Mouse (Mus musculus): ENCODE measurements at regions not wholly inside any gene's neighbourhood (a gene's known extent, or its start where the extent isn't known, plus 50 kb on each side); places are given as distances from the start of the nearest gene placed in this dataset.

- no peaks in the 10 kb centered on the region for H3K27me3 ChIP-seq (ENCODE audit: control insufficient read depth, insufficient read depth, low read length)
- H3K4me3 ChIP-seq (ENCODE audit: low read depth, low read length), result no peak overlapping the region
- no peaks in the 10 kb centered on the region for H3K9me3 ChIP-seq (replicated peaks; ENCODE audit: control insufficient read depth, low read length)
- no peaks in the 10 kb centered on the region for H3K4me1 ChIP-seq (ENCODE audit: control insufficient read depth, insufficient read depth, low read length)
- H3K4me2 ChIP-seq (ENCODE audit: low read depth, low read length), result no peak overlapping the region
- no peak overlapping the region for H3K9ac ChIP-seq (replicated peaks; ENCODE audit: low read length)
- DNase-seq (ENCODE audit: low spot score), result no peak
- no peaks in the 10 kb centered on the region for H3K36me3 ChIP-seq (replicated peaks; ENCODE audit: control insufficient read depth, insufficient read depth, low read depth, low read length)
- H3K27ac ChIP-seq (replicated peaks; ENCODE audit: low read depth, low read length), result no peak overlapping the region
- 94% methylated on average over 13 of the region's 13 CpGs for WGBS
- no peak for ATAC-seq (replicated peaks; ENCODE audit: insufficient number of reproducible peaks, low FRiP score, low TSS enrichment, low read depth)
These were observed 457.1 kb downstream of the Tmem38b start for GRCm38 (mm10) chr4:54282934-54283333.

- no peaks in the 10 kb centered on the region for H3K36me3 ChIP-seq (replicated peaks; ENCODE audit: control insufficient read depth, insufficient read depth, low read depth, low read length)
- 86% methylated on average over 1 of the region's 1 CpGs for WGBS
- H3K4me1 ChIP-seq (ENCODE audit: control insufficient read depth, insufficient read depth, low read length), result no peaks in the 10 kb centered on the region
- H3K4me3 ChIP-seq (ENCODE audit: low read depth, low read length), result no peak overlapping the region
- no peak overlapping the region for H3K4me2 ChIP-seq (ENCODE audit: low read depth, low read length)
- ATAC-seq (replicated peaks; ENCODE audit: insufficient number of reproducible peaks, low FRiP score, low TSS enrichment, low read depth), result no peak
- H3K9me3 ChIP-seq (replicated peaks; ENCODE audit: control insufficient read depth, low read length), result no peaks in the 10 kb centered on the region
- H3K27me3 ChIP-seq (ENCODE audit: control insufficient read depth, insufficient read depth, low read length), result no peaks in the 10 kb centered on the region
- no peak overlapping the region for H3K9ac ChIP-seq (replicated peaks; ENCODE audit: low read length)
- H3K27ac ChIP-seq (replicated peaks; ENCODE audit: low read depth, low read length), result no peak overlapping the region
- peak; percentile 25 for DNase-seq (ENCODE audit: low spot score)
These were observed 488.0 kb downstream of the Tmem38b start for GRCm38 (mm10) chr4:54313804-54314203.

GRCm38 (mm10) chr4:54324851-54325250, 499.0 kb downstream of the Tmem38b start:
- ATAC-seq (replicated peaks; ENCODE audit: insufficient number of reproducible peaks, low FRiP score, low TSS enrichment, low read depth), result no peak
- 33% methylated on average over 5 of the region's 5 CpGs for WGBS
- Histone ChIP-seq H3K36me3 (replicated peaks; ENCODE audit: control insufficient read depth, insufficient read depth, low read depth, low read length) (no peaks in the 10 kb centered on the region), H3K4me2 (ENCODE audit: low read depth, low read length) (no peak overlapping the region), H3K9me3 (replicated peaks; ENCODE audit: control insufficient read depth, low read length) (no peaks in the 10 kb centered on the region), H3K4me1 (ENCODE audit: control insufficient read depth, insufficient read depth, low read length) (no peaks in the 10 kb centered on the region; the same call in 1 of the 2 replicates), H3K4me3 (ENCODE audit: low read depth, low read length) (no peak overlapping the region), H3K9ac (replicated peaks; ENCODE audit: low read length) (no peak overlapping the region), H3K27ac (replicated peaks; ENCODE audit: low read depth, low read length) (no peak overlapping the region), H3K27me3 (ENCODE audit: control insufficient read depth, insufficient read depth, low read length) (no peaks in the 10 kb centered on the region)
- peak; percentile 58 for DNase-seq (ENCODE audit: low spot score)

- H3K4me3 ChIP-seq (ENCODE audit: low read depth, low read length), result no peak overlapping the region
- H3K4me1 ChIP-seq (ENCODE audit: control insufficient read depth, insufficient read depth, low read length), result no peaks in the 10 kb centered on the region; the same call in 1 of the 2 replicates
- H3K9me3 ChIP-seq (replicated peaks; ENCODE audit: control insufficient read depth, low read length), result no peaks in the 10 kb centered on the region
- no peak overlapping the region for H3K9ac ChIP-seq (replicated peaks; ENCODE audit: low read length)
- DNase-seq (ENCODE audit: low spot score) (no peak), ATAC-seq (replicated peaks; ENCODE audit: insufficient number of reproducible peaks, low FRiP score, low TSS enrichment, low read depth) (no peak)
- H3K4me2 ChIP-seq (ENCODE audit: low read depth, low read length), result no peak overlapping the region
- no peak overlapping the region for H3K27ac ChIP-seq (replicated peaks; ENCODE audit: low read depth, low read length)
- no peaks in the 10 kb centered on the region for H3K27me3 ChIP-seq (ENCODE audit: control insufficient read depth, insufficient read depth, low read length)
- WGBS, result 79% methylated on average over 5 of the region's 5 CpGs
- no peaks in the 10 kb centered on the region for H3K36me3 ChIP-seq (replicated peaks; ENCODE audit: control insufficient read depth, insufficient read depth, low read depth, low read length)
These were observed 502.4 kb downstream of the Tmem38b start for GRCm38 (mm10) chr4:54328273-54328672.

- Histone ChIP-seq H3K4me3 (ENCODE audit: low read depth, low read length) (no peak overlapping the region), H3K9me3 (replicated peaks; ENCODE audit: control insufficient read depth, low read length) (no peaks in the 10 kb centered on the region), H3K27me3 (ENCODE audit: control insufficient read depth, insufficient read depth, low read length) (no peaks in the 10 kb centered on the region), H3K4me2 (ENCODE audit: low read depth, low read length) (no peak overlapping the region), H3K27ac (replicated peaks; ENCODE audit: low read depth, low read length) (no peak overlapping the region), H3K4me1 (ENCODE audit: control insufficient read depth, insufficient read depth, low read length) (no peaks in the 10 kb centered on the region; the same call in 1 of the 2 replicates), H3K36me3 (replicated peaks; ENCODE audit: control insufficient read depth, insufficient read depth, low read depth, low read length) (no peaks in the 10 kb centered on the region), H3K9ac (replicated peaks; ENCODE audit: low read length) (no peak overlapping the region)
- ATAC-seq (replicated peaks; ENCODE audit: insufficient number of reproducible peaks, low FRiP score, low TSS enrichment, low read depth) (no peak), DNase-seq (ENCODE audit: low spot score) (peak; percentile 39)
- 69% methylated on average over 17 of the region's 17 CpGs for WGBS
These were observed 503.0 kb downstream of the Tmem38b start for GRCm38 (mm10) chr4:54328711-54329427.

GRCm38 (mm10) chr4:54330686-54331085, 504.8 kb downstream of the Tmem38b start:
- H3K4me3 ChIP-seq (ENCODE audit: low read depth, low read length), result no peak overlapping the region
- H3K36me3 ChIP-seq (replicated peaks; ENCODE audit: control insufficient read depth, insufficient read depth, low read depth, low read length), result no peaks in the 10 kb centered on the region
- no peaks in the 10 kb centered on the region for H3K4me1 ChIP-seq (ENCODE audit: control insufficient read depth, insufficient read depth, low read length)
- ATAC-seq (replicated peaks; ENCODE audit: insufficient number of reproducible peaks, low FRiP score, low TSS enrichment, low read depth) (no peak), DNase-seq (ENCODE audit: low spot score) (no peak)
- no peak overlapping the region for H3K4me2 ChIP-seq (ENCODE audit: low read depth, low read length)
- no peaks in the 10 kb centered on the region for H3K27me3 ChIP-seq (ENCODE audit: control insufficient read depth, insufficient read depth, low read length)
- H3K9ac ChIP-seq (replicated peaks; ENCODE audit: low read length), result no peak overlapping the region
- 71% methylated on average over 3 of the region's 3 CpGs for WGBS
- H3K9me3 ChIP-seq (replicated peaks; ENCODE audit: control insufficient read depth, low read length), result no peaks in the 10 kb centered on the region
- no peak overlapping the region for H3K27ac ChIP-seq (replicated peaks; ENCODE audit: low read depth, low read length)

- DNase-seq (ENCODE audit: low spot score), result peak; percentile 80
- Histone ChIP-seq H3K9ac (replicated peaks; ENCODE audit: low read length) (no peak overlapping the region), H3K36me3 (replicated peaks; ENCODE audit: control insufficient read depth, insufficient read depth, low read depth, low read length) (no peaks in the 10 kb centered on the region), H3K4me3 (ENCODE audit: low read depth, low read length) (no peak overlapping the region), H3K27ac (replicated peaks; ENCODE audit: low read depth, low read length) (peak overlapping the region; percentile 63), H3K27me3 (ENCODE audit: control insufficient read depth, insufficient read depth, low read length) (no peaks in the 10 kb centered on the region), H3K9me3 (replicated peaks; ENCODE audit: control insufficient read depth, low read length) (no peaks in the 10 kb centered on the region), H3K4me2 (ENCODE audit: low read depth, low read length) (no peak overlapping the region), H3K4me1 (ENCODE audit: control insufficient read depth, insufficient read depth, low read length) (no peaks in the 10 kb centered on the region)
- ATAC-seq (replicated peaks; ENCODE audit: insufficient number of reproducible peaks, low FRiP score, low TSS enrichment, low read depth), result peak; percentile 75; the same call in 1 of the 2 replicates
- WGBS, result 35% methylated on average over 12 of the region's 12 CpGs
These were observed 505.9 kb downstream of the Tmem38b start for GRCm38 (mm10) chr4:54331588-54332211.

- H3K9ac ChIP-seq (replicated peaks; ENCODE audit: low read length), result no peak overlapping the region
- H3K27ac ChIP-seq (replicated peaks; ENCODE audit: low read depth, low read length), result peak overlapping the region; percentile 63
- no peak for DNase-seq (ENCODE audit: low spot score)
- H3K9me3 ChIP-seq (replicated peaks; ENCODE audit: control insufficient read depth, low read length), result no peaks in the 10 kb centered on the region
- no peak overlapping the region for H3K4me3 ChIP-seq (ENCODE audit: low read depth, low read length)
- ATAC-seq (replicated peaks; ENCODE audit: insufficient number of reproducible peaks, low FRiP score, low TSS enrichment, low read depth), result no peak
- WGBS, result 65% methylated on average over 7 of the region's 7 CpGs
- H3K27me3 ChIP-seq (ENCODE audit: control insufficient read depth, insufficient read depth, low read length), result no peaks in the 10 kb centered on the region
- H3K4me1 ChIP-seq (ENCODE audit: control insufficient read depth, insufficient read depth, low read length), result no peaks in the 10 kb centered on the region
- H3K36me3 ChIP-seq (replicated peaks; ENCODE audit: control insufficient read depth, insufficient read depth, low read depth, low read length), result no peaks in the 10 kb centered on the region
- no peak overlapping the region for H3K4me2 ChIP-seq (ENCODE audit: low read depth, low read length)
These were observed 506.4 kb downstream of the Tmem38b start for GRCm38 (mm10) chr4:54332261-54332660.

All from embryonic facial prominence, embryonic 11.5 days (tissue).